Mouse (Mus musculus) erythroblast, embryonic 14.5 days (primary cell): ENCODE results near the gene Ptprn2. TPM values are rescaled to one million over a fixed set of nuclear protein-coding genes. Genes with fewer than 3 reads are reported as not detected.
"Not testable (repeated sequence)": the region's sequence is repeated elsewhere in the genome, so short reads cannot be mapped to it uniquely, and the experiment has no call there.

ENCODE experiments used
- H3K27me3 ChIP-seq: 2 replicates; pipeline ENCODE4 v1.6.1; 2012; ENCODE audit warnings: inconsistent platforms; ENCODE audit not compliant: control insufficient read depth
- H3K36me3 ChIP-seq: 2 replicates; pipeline ENCODE4 v1.6.1; 2012; ENCODE audit warnings: mild to moderate bottlenecking, inconsistent platforms; ENCODE audit not compliant: control insufficient read depth
- H3K4me1 ChIP-seq: 2 replicates; pipeline ENCODE4 v1.6.1; 2012; ENCODE audit warnings: inconsistent platforms; ENCODE audit not compliant: control insufficient read depth
- H3K4me3 ChIP-seq: replicated peaks from 2 replicates; pipeline ENCODE3; 2012; ENCODE audit warnings: moderate library complexity, mild to moderate bottlenecking, inconsistent platforms
- H3K9me3 ChIP-seq: 2 replicates; pipeline ENCODE4 v1.6.1; 2012; ENCODE audit warnings: low read length, inconsistent platforms, mixed read lengths; ENCODE audit not compliant: control insufficient read depth
- GATA1 ChIP-seq: IDR thresholded peaks from 2 replicates; pipeline ENCODE4 v1.6.1; 2012; ENCODE audit warnings: low read length, inconsistent platforms, mixed read lengths
- TAL1 ChIP-seq: IDR thresholded peaks from 3 replicates; pipeline ENCODE4 v1.6.1; 2012; ENCODE audit warnings: low read length, inconsistent platforms, mixed read lengths
- polyA plus RNA-seq: library from polyadenylated mRNA; stranded (reverse); fragments of >175 nt; gene quantifications from 2 replicates; pipeline ENCODE4 v1.2.3, GENCODE M21; 2012

The Ptprn2 gene
- polyA plus RNA-seq, 1 experiment, result 0.03 TPM

- Histone ChIP-seq H3K4me3 (no peak overlapping the region), H3K4me1 (peaks cover 5% of the 10 kb centered on the region), H3K36me3 (no peaks in the 10 kb centered on the region), H3K9me3 (no peaks in the 10 kb centered on the region), H3K27me3 (peaks cover 27% of the 10 kb centered on the region)
- TF ChIP-seq TAL1, result no peak
- TF ChIP-seq GATA1, result no peak
Observed at GRCm38 (mm10) chr12:116490575-116491356, 5.2 kb downstream of the Ptprn2 start.

GRCm38 (mm10) chr12:116498666-116499065 is 13.1 kb downstream of the Ptprn2 start:
- Histone ChIP-seq H3K4me1 (no peaks in the 10 kb centered on the region), H3K36me3 (no peaks in the 10 kb centered on the region), H3K9me3 (no peaks in the 10 kb centered on the region), H3K4me3 (no peak overlapping the region), H3K27me3 (no peaks in the 10 kb centered on the region)
- no peak for TF ChIP-seq TAL1
- TF ChIP-seq GATA1, result no peak

GRCm38 (mm10) chr12:116500652-116501051 is 15.1 kb downstream of the Ptprn2 start:
- Histone ChIP-seq H3K4me1 (no peaks in the 10 kb centered on the region), H3K4me3 (no peak overlapping the region), H3K9me3 (no peaks in the 10 kb centered on the region)

GRCm38 (mm10) chr12:116512482-116512881 is 27.0 kb downstream of the Ptprn2 start:
- Histone ChIP-seq H3K9me3 (no peaks in the 10 kb centered on the region), H3K4me3 (no peak overlapping the region), H3K27me3 (no peaks in the 10 kb centered on the region), H3K36me3 (no peaks in the 10 kb centered on the region), H3K4me1 (no peaks in the 10 kb centered on the region)
- no peak for TF ChIP-seq GATA1
- no peak for TF ChIP-seq TAL1

More at GRCm38 (mm10) chr12:116500652-116501051, 15.1 kb downstream of the Ptprn2 start:
- TF ChIP-seq TAL1 (no peak), GATA1 (no peak)
- H3K36me3 ChIP-seq, result no peaks in the 10 kb centered on the region
- H3K27me3 ChIP-seq, result no peaks in the 10 kb centered on the region

GRCm38 (mm10) chr12:116513788-116514187 is 28.3 kb downstream of the Ptprn2 start:
- H3K36me3 ChIP-seq, H3K27me3 ChIP-seq, H3K9me3 ChIP-seq, H3K4me3 ChIP-seq, H3K4me1 ChIP-seq: not testable (repeated sequence)

GRCm38 (mm10) chr12:116515824-116516223 is 30.3 kb downstream of the Ptprn2 start:
- no peaks in the 10 kb centered on the region for H3K9me3 ChIP-seq
- no peaks in the 10 kb centered on the region for H3K4me1 ChIP-seq
- no peaks in the 10 kb centered on the region for H3K27me3 ChIP-seq
- no peak overlapping the region for H3K4me3 ChIP-seq
- TF ChIP-seq TAL1 (no peak), GATA1 (no peak)
- H3K36me3 ChIP-seq, result no peaks in the 10 kb centered on the region

- no peak for TF ChIP-seq GATA1
- no peak for TF ChIP-seq TAL1
- H3K36me3 ChIP-seq, result no peaks in the 10 kb centered on the region
- H3K9me3 ChIP-seq, result no peaks in the 10 kb centered on the region
- H3K27me3 ChIP-seq, result no peaks in the 10 kb centered on the region
- H3K4me3 ChIP-seq, result no peak overlapping the region
- H3K4me1 ChIP-seq, result no peaks in the 10 kb centered on the region
Observed at GRCm38 (mm10) chr12:116528861-116529260, 43.3 kb downstream of the Ptprn2 start.

GRCm38 (mm10) chr12:116533281-116533680 is 47.8 kb downstream of the Ptprn2 start:
- no peaks in the 10 kb centered on the region for H3K4me1 ChIP-seq
- TF ChIP-seq GATA1, result no peak
- no peak for TF ChIP-seq TAL1
- no peaks in the 10 kb centered on the region for H3K27me3 ChIP-seq
- H3K36me3 ChIP-seq, result no peaks in the 10 kb centered on the region
- H3K4me3 ChIP-seq, result no peak overlapping the region
- no peaks in the 10 kb centered on the region; the same call in 1 of the 2 replicates for H3K9me3 ChIP-seq

GRCm38 (mm10) chr12:116539305-116539704 is 53.8 kb downstream of the Ptprn2 start:
- H3K27me3 ChIP-seq, result no peaks in the 10 kb centered on the region
- no peaks in the 10 kb centered on the region for H3K4me1 ChIP-seq
- no peaks in the 10 kb centered on the region; the same call in 1 of the 2 replicates for H3K9me3 ChIP-seq
- TF ChIP-seq TAL1 (no peak), GATA1 (no peak)
- no peaks in the 10 kb centered on the region for H3K36me3 ChIP-seq
- no peak overlapping the region for H3K4me3 ChIP-seq
